In genomic region chr1:90273629-90273928, GRCm38 (mm10) we compare ENCODE assay signal across 17 mouse cellular contexts.
DNase-seq lines count a peak whose midpoint lies in the region; ATAC-seq and TF ChIP-seq lines count a peak whose summit lies in the region.
"Had no signal": no experiment of that assay in that cellular context is flagged by ENCODE, and none has a peak within 500 bp of the region (broad histone marks: within the 10 kb centered on the region; RNA-seq: fewer than 3 reads in every experiment).

No protein-coding gene starts in this region.

- ATAC-seq in limb, embryonic 12.5 days (ENCODE audit: insufficient number of reproducible peaks, insufficient read depth, low FRiP score, low TSS enrichment, low read depth) = no peak
- ATAC-seq in Patski = peak; percentile 71
- no peak for ATAC-seq in liver, embryonic 16.5 days (ENCODE audit: low read depth)
- no peak for ATAC-seq in midbrain, postnatal 0 days (ENCODE audit: low FRiP score)
- ATAC-seq in megakaryocyte, adult 5-6 weeks (ENCODE audit: poor library complexity, severe bottlenecking) = no peak
- ATAC-seq: forebrain, embryonic 14.5 days had no signal

- H3K9ac ChIP-seq in limb, embryonic 12.5 days (replicated peaks) = no peak overlapping the region
- H3K9ac ChIP-seq in liver, embryonic 16.5 days (ENCODE audit: low read depth, low read length) = no peak overlapping the region; the same call in 1 of the 2 replicates
- no peak overlapping the region for H3K9ac ChIP-seq in midbrain, postnatal 0 days (replicated peaks; ENCODE audit: low read length, poor library complexity, severe bottlenecking)

- no peak for DNase-seq in heart, embryonic 10.5 days (ENCODE audit: low spot score)
- DNase-seq in heart, postnatal 25 days (ENCODE audit: low spot score) = no peak
- no peak for DNase-seq in limb, embryonic 10.5 days (ENCODE audit: low spot score)
- DNase-seq in Patski (ENCODE audit: low read depth, low spot score) = no peak
- no peak for DNase-seq in midbrain, postnatal 0 days (ENCODE audit: low spot score)
- DNase-seq: cerebellum, adult 9-11 months; kidney, adult 9 months; kidney, postnatal 36 days; lung, adult 2 months; lung, postnatal 36 days; spleen, adult 18-20 months; thymus, adult 18-20 months had no signal

- intact Hi-C loops in heart, postnatal 25 days (cut with DNase I) = no loop called here

- H3K27ac ChIP-seq in heart, embryonic 10.5 days = peak overlapping the region; percentile 62
- H3K27ac ChIP-seq in limb, embryonic 12.5 days = 0 out of 2 replicates have a peak overlapping the region, but pooled peaks have one; percentile 59
- no peak overlapping the region for H3K27ac ChIP-seq in limb, embryonic 10.5 days
- peak overlapping the region; percentile 51 for H3K27ac ChIP-seq in liver, embryonic 16.5 days (ENCODE audit: low read length)
- no peak overlapping the region for H3K27ac ChIP-seq in midbrain, postnatal 0 days (ENCODE audit: low read depth, low read length)

- H3K9me3 ChIP-seq in heart, embryonic 10.5 days = no peaks in the 10 kb centered on the region
- no peaks in the 10 kb centered on the region for H3K9me3 ChIP-seq in limb, embryonic 12.5 days
- no peaks in the 10 kb centered on the region for H3K9me3 ChIP-seq in limb, embryonic 10.5 days (replicated peaks)
- H3K9me3 ChIP-seq in liver, embryonic 16.5 days (replicated peaks; ENCODE audit: control insufficient read depth, low read length) = no peaks in the 10 kb centered on the region
- no peaks in the 10 kb centered on the region for H3K9me3 ChIP-seq in midbrain, postnatal 0 days (ENCODE audit: low read length)

- POLR2A ChIA-PET in Patski (lab: Charles Lee) = no interaction called here

- no peaks in the 10 kb centered on the region for H3K36me3 ChIP-seq in heart, embryonic 10.5 days
- H3K36me3 ChIP-seq in limb, embryonic 12.5 days = no peaks in the 10 kb centered on the region
- H3K36me3 ChIP-seq in limb, embryonic 10.5 days = no peaks in the 10 kb centered on the region
- no peaks in the 10 kb centered on the region for H3K36me3 ChIP-seq in liver, embryonic 16.5 days (ENCODE audit: control insufficient read depth, insufficient read depth)
- H3K36me3 ChIP-seq in midbrain, postnatal 0 days (ENCODE audit: insufficient read depth, low read length) = no peaks in the 10 kb centered on the region

- H3K4me3 ChIP-seq in heart, embryonic 10.5 days = no peak overlapping the region
- H3K4me3 ChIP-seq in limb, embryonic 12.5 days (replicated peaks) = no peak overlapping the region
- no peak overlapping the region for H3K4me3 ChIP-seq in limb, embryonic 10.5 days
- H3K4me3 ChIP-seq in liver, embryonic 16.5 days (ENCODE audit: low read depth, low read length) = no peak overlapping the region
- no peak overlapping the region for H3K4me3 ChIP-seq in midbrain, postnatal 0 days (ENCODE audit: low read depth, low read length)

- peaks cover 20% of the 10 kb centered on the region for H3K4me1 ChIP-seq in heart, embryonic 10.5 days
- H3K4me1 ChIP-seq in limb, embryonic 12.5 days (replicated peaks) = peaks cover 43% of the 10 kb centered on the region
- peaks cover 17% of the 10 kb centered on the region for H3K4me1 ChIP-seq in limb, embryonic 10.5 days
- H3K4me1 ChIP-seq in liver, embryonic 16.5 days (ENCODE audit: control insufficient read depth, low read depth, low read length) = peaks cover 24% of the 10 kb centered on the region
- H3K4me1 ChIP-seq in midbrain, postnatal 0 days (ENCODE audit: insufficient read depth, low read length) = 0 out of 2 replicates have a peak, but pooled peaks cover 7% of the 10 kb centered on the region

- 0 out of 2 replicates have a peak, but pooled peaks cover under 1% of the 10 kb centered on the region for H3K27me3 ChIP-seq in heart, embryonic 10.5 days (ENCODE audit: insufficient read depth, poor library complexity, severe bottlenecking)
- H3K27me3 ChIP-seq in limb, embryonic 12.5 days = peaks cover 10% of the 10 kb centered on the region; the same call in 1 of the 2 replicates
- peaks cover 32% of the 10 kb centered on the region for H3K27me3 ChIP-seq in limb, embryonic 10.5 days (ENCODE audit: low read depth, poor library complexity, severe bottlenecking)
- no peaks in the 10 kb centered on the region for H3K27me3 ChIP-seq in Patski
- H3K27me3 ChIP-seq in liver, embryonic 16.5 days (ENCODE audit: control insufficient read depth, insufficient read depth, low read depth, low read length) = no peaks in the 10 kb centered on the region
- no peaks in the 10 kb centered on the region for H3K27me3 ChIP-seq in midbrain, postnatal 0 days (ENCODE audit: insufficient read depth, low read length)

- H3K4me2 ChIP-seq in limb, embryonic 12.5 days = no peak overlapping the region
- H3K4me2 ChIP-seq in liver, embryonic 16.5 days (ENCODE audit: low read depth, low read length) = no peak overlapping the region
- no peak overlapping the region for H3K4me2 ChIP-seq in midbrain, postnatal 0 days (ENCODE audit: low read depth, low read length, poor library complexity, severe bottlenecking)
- H3K4me2 ChIP-seq: midbrain, embryonic 11.5 days had no signal

- CTCF ChIA-PET in Patski (lab: Charles Lee) = no interaction called here

- no peak for TF ChIP-seq CTCF in Patski (IDR thresholded peaks at IDR 0.05)
- no peak for TF ChIP-seq CTCF in midbrain, postnatal 0 days (IDR thresholded peaks at IDR 0.05)

- in situ Hi-C loops in Patski (cut with MboI; ENCODE audit: low pct_unique_long_range_greater_than_20kb) = no loop called here

Comparison
In these comparisons a context has a peak if more than half of its experiments do, and no peak if none do; other contexts are left out.
1. H3K27ac ChIP-seq: peak in heart, embryonic 10.5 days (single experiment), limb, embryonic 12.5 days (single experiment) and liver, embryonic 16.5 days (single experiment); none in limb, embryonic 10.5 days (single experiment) and midbrain, postnatal 0 days (single experiment).